Mouse (Mus musculus) lung, embryonic 14.5 days (tissue): ENCODE results near the gene Wiz. TPM values are rescaled to one million over a fixed set of nuclear protein-coding genes. Genes with fewer than 3 reads are reported as not detected.

Experiments used
- ATAC-seq: fragments of 200-750 bp; cut with Nextera tagmentation; 2 replicates; pipeline ENCODE4 v1.8.0; 2017; ENCODE audit warnings: mild to moderate bottlenecking, moderate TSS enrichment, moderate library complexity; ENCODE audit not compliant: insufficient read depth
- DNase-seq: peaks from one replicate; pipeline ENCODE4 v3.0.0-alpha.2; 2015
- H3K27ac ChIP-seq: fragments of 300-500 bp; sonication (generic); 2 replicates; pipeline ENCODE4 v1.5.1; 2014; ENCODE audit warnings: low read depth, mild to moderate bottlenecking, moderate library complexity
- H3K27me3 ChIP-seq: fragments of 300-500 bp; sonication (generic); 2 replicates; pipeline ENCODE4 v1.6.1; 2014; ENCODE audit warnings: low read length, control low read depth; ENCODE audit not compliant: insufficient read depth
- H3K36me3 ChIP-seq: fragments of 300-500 bp; sonication (generic); 2 replicates; pipeline ENCODE4 v1.6.1; 2014; ENCODE audit warnings: control low read depth; ENCODE audit not compliant: insufficient read depth
- H3K4me1 ChIP-seq: fragments of 300-500 bp; sonication (generic); 2 replicates; pipeline ENCODE4 v1.6.1; 2014; ENCODE audit warnings: antibody characterized with exemption, control low read depth; ENCODE audit not compliant: insufficient read depth
- H3K4me2 ChIP-seq: fragments of 300-500 bp; sonication (generic); 2 replicates; pipeline ENCODE4 v1.6.1; 2014; ENCODE audit warnings: mild to moderate bottlenecking
- H3K4me3 ChIP-seq: fragments of 300-500 bp; sonication (generic); 2 replicates; pipeline ENCODE4 v1.5.1; 2014; ENCODE audit warnings: low read depth, low read length
- H3K9ac ChIP-seq: fragments of 300-500 bp; sonication (generic); 2 replicates; pipeline ENCODE4 v1.6.1; 2014
- H3K9me3 ChIP-seq: fragments of 300-500 bp; sonication (generic); 2 replicates; pipeline ENCODE4 v1.6.1; 2016; ENCODE audit warnings: low read depth, low read length, control low read depth
- CTCF ChIP-seq: IDR thresholded peaks from 2 replicates; pipeline ENCODE4 v1.5.1; 2016; ENCODE audit warnings: antibody characterized with exemption, low read depth
- WGBS: fragments of 180-500 bp; shearing (Covaris S2); extraction: QIAGEN DNeasy Blood & Tissue Kit; methylation state at CpG from one replicate; pipeline ENCODE4 v1.1.7; 2014; 5-methylcytosine and 5-hydroxymethylcytosine counted together
- polyA plus RNA-seq: library from polyadenylated mRNA; unstranded; fragments of >200 nt; fragmentation: Nextera tagmentation; extraction: Ambion mirVana; gene quantifications from 2 replicates; pipeline ENCODE4 v1.2.1, GENCODE M21; 2014

Wiz gene
- polyA plus RNA-seq, 1 experiment from 2014 or later, result 48.1 TPM

DNA sequence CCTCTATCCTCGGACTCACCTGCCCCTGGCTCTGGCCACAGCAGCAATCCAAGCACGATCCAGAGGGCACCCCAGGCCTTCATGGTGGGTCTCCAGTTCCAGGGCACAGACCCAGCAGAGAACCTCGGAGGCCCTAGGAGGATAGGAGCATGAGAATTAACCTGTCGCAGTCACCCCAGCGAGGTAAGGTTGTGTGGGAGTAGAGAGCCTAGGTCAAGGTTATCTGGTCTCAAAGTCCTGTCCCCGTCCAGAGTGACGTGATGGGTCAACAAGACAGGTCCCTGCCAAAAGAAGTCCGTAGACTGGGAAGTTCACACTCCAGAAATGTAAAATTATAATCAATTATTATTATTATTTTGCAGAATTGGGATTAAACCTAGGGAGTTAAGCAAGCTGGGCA is 31.5 kb upstream of the Wiz start:
- Histone ChIP-seq H3K9ac (no peak overlapping the region), H3K27me3 (peaks cover 8% of the 10 kb centered on the region), H3K4me2 (no peak overlapping the region), H3K4me3 (no peak overlapping the region), H3K27ac (no peak overlapping the region), H3K36me3 (no peaks in the 10 kb centered on the region), H3K4me1 (no peaks in the 10 kb centered on the region), H3K9me3 (no peaks in the 10 kb centered on the region)
- ATAC-seq, result no peak
- DNase-seq, result no peak
- WGBS, result 75% methylated on average over 8 of the region's 8 CpGs
- no peak for TF ChIP-seq CTCF

DNA sequence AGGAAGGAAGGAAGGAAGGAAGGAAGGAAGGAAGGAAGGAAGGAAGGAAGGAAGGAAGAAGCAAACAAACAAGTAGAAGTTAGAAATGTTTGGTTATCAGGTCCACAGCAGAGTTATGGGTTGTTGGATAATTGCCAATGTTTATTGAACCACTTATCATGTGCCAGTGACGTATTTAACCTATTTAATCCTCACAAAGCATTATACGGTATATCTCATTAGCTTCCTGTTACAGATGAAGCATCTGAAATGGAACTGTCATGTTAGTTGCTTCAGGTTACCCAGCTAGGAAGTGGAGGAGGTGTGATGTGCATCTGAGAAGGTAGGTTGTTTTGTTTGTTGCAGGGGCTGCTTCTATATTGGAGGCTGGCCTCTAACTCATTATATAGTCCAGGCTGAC is 30.8 kb upstream of the Wiz start:
- no peak overlapping the region for H3K4me2 ChIP-seq
- no peak for ATAC-seq
- no peaks in the 10 kb centered on the region for H3K9me3 ChIP-seq
- WGBS, result 28% methylated on average over 2 of the region's 2 CpGs
- peaks cover 16% of the 10 kb centered on the region for H3K27me3 ChIP-seq
- H3K36me3 ChIP-seq, result no peaks in the 10 kb centered on the region
- H3K9ac ChIP-seq, result no peak overlapping the region
- no peak overlapping the region for H3K4me3 ChIP-seq
- TF ChIP-seq CTCF, result no peak
- no peak for DNase-seq
- no peak overlapping the region for H3K27ac ChIP-seq
- no peaks in the 10 kb centered on the region for H3K4me1 ChIP-seq

DNA sequence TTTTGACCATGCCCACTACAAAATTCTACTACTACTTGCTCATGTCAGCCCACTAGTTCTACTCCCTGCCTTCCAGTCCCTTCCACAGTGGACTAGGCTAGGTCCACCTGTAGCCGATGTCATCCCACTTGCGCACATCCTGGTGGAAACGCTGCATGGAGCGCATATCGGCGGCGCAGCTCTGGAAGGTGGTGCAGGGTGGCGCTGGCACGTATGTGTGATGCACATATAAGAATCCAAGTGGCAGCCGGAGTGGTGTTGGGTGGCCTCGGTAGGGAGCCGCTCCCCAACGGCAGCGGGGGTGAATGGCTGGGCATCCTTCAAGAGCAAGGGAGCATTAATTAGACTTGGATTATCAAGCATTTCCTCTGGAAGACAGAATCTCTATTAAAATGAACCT is 27.5 kb upstream of the Wiz start:
- WGBS, result 89% methylated on average over 14 of the region's 14 CpGs
- Histone ChIP-seq H3K4me3 (no peak overlapping the region), H3K27ac (no peak overlapping the region), H3K27me3 (peaks cover 18% of the 10 kb centered on the region), H3K36me3 (no peaks in the 10 kb centered on the region), H3K9me3 (no peaks in the 10 kb centered on the region), H3K9ac (no peak overlapping the region), H3K4me1 (no peaks in the 10 kb centered on the region), H3K4me2 (no peak overlapping the region)
- no peak for TF ChIP-seq CTCF
- DNase-seq (no peak), ATAC-seq (no peak)

DNA sequence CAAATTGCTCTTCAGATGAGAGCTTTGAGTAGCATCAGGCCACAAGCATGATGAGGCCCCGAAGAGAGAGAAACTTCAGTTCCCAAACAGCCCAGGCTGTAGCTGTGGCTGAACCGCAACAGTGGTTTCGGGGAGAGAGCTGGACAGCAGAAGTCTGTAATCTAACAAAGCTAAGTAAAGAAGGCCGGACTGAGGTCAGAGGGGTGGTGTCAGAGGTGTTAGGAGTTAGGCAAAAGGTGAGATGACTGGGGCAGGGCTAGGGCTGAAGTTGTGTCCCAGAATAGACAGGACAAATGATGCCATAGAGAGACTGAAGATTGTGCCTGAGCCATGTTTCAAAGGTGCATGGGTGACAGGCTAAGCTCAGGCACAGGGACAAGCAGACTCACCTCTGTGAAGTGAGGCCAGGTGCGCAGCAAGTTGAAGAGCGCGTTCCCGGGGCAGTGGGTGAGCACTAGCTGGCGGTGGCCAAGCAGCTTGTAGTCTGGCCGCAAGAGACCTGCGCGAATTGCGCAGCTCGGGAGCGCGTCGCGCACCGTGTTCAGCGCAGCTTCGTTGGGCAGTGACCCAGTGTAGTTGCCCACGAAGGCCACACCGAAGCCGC is 26.3 kb upstream of the Wiz start:
- Histone ChIP-seq H3K9ac (no peak overlapping the region), H3K4me3 (no peak overlapping the region), H3K27ac (no peak overlapping the region), H3K9me3 (no peaks in the 10 kb centered on the region), H3K27me3 (peaks cover 18% of the 10 kb centered on the region), H3K4me1 (no peaks in the 10 kb centered on the region), H3K36me3 (no peaks in the 10 kb centered on the region), H3K4me2 (no peak overlapping the region)
- DNase-seq (no peak), ATAC-seq (no peak)
- no peak for TF ChIP-seq CTCF
- 35% methylated on average over 24 of the region's 24 CpGs for WGBS

DNA sequence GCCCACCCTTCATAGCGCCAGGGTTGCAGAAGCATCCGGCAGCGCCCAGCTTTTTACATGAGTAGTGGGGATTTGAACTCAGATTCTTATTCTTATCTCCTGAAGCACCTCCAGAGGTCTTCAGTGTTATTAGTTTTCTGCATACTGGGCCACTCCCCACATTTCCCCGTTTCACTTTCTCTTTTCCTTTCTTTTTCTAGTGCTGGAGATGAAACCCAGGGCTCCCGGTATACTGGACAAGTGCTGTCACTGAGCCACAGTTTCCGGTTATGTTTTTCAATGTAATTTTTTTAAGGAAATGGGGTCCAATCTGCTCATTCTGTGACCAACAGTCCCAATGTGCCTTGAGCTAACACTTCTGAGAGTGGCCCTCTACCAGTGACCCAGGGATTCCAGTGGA is 22.7 kb upstream of the Wiz start:
- WGBS, result 82% methylated on average over 6 of the region's 6 CpGs
- no peak for ATAC-seq

DNA sequence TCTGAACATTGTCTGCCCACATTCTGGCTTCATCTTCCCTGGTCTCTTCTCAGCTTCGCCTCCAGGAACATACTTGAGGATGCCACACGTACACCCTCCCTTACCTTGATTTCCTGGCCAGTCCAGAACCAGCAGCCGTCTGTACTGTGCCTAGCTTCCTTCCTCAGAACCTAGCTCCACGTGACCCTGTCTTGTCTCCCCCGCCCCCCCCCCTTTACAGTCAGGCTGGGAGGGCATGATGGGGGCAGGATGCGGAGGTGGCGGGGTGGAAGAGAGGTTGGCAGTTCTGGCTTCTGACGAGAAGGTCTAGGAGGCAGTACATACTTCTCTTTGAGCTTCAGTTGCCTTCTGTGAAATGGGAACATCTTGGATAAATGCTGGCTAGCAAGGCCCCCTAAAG is 14.2 kb upstream of the Wiz start, which contains the start of gene Rasal3:
Gene Rasal3 (minus strand): TSS at position 167 of the 400 bp plus-strand sequence.
- peaks cover 6% of the 10 kb centered on the region; the same call in 1 of the 2 replicates for H3K27me3 ChIP-seq
- DNase-seq (no peak), ATAC-seq (no peak)
- no peak for TF ChIP-seq CTCF
- no peaks in the 10 kb centered on the region for H3K9me3 ChIP-seq
- H3K27ac ChIP-seq, result no peak within 1 kb of the TSS
- no peaks in the 10 kb centered on the region for H3K4me1 ChIP-seq
- 0 out of 2 replicates have a peak within 1 kb of the TSS, but pooled peaks have one; percentile 7 for H3K4me2 ChIP-seq
- no peak within 1 kb of the TSS for H3K9ac ChIP-seq
- 69% methylated on average over 8 of the region's 8 CpGs for WGBS
- H3K4me3 ChIP-seq, result no peak within 1 kb of the TSS
- H3K36me3 ChIP-seq, result no peaks in the 10 kb centered on the region

More for the DNA sequence above, 22.7 kb upstream of the Wiz start:
- Histone ChIP-seq H3K4me2 (no peak overlapping the region), H3K27me3 (peaks cover 17% of the 10 kb centered on the region), H3K9ac (no peak overlapping the region), H3K4me1 (no peaks in the 10 kb centered on the region), H3K4me3 (no peak overlapping the region), H3K9me3 (no peaks in the 10 kb centered on the region), H3K36me3 (no peaks in the 10 kb centered on the region), H3K27ac (no peak overlapping the region)
- no peak for TF ChIP-seq CTCF
- DNase-seq, result no peak

DNA sequence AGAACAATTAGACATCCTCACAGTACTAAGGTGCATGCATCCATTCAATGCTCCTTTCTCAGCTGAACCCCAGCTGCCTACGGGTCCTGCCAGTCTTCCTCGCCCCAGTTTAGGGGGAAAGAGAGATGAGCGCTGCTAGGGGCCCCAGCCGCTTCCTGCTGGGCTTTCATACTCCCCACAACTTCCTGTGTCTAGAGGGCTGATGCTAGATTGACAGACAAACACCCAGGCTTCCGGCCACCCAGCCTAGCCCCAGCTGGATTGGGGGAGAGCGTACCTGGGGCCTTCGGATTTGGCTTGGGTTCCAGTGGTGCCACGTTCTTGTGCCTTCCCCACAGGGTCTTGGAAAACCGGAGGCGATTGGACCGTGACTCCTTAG is 13.5 kb upstream of the Wiz start:
- no peak overlapping the region for H3K9ac ChIP-seq
- no peak overlapping the region for H3K27ac ChIP-seq
- 74% methylated on average over 11 of the region's 11 CpGs for WGBS
- no peaks in the 10 kb centered on the region for H3K4me1 ChIP-seq
- no peak for TF ChIP-seq CTCF
- no peaks in the 10 kb centered on the region for H3K9me3 ChIP-seq
- no peak overlapping the region for H3K4me3 ChIP-seq
- H3K4me2 ChIP-seq, result no peak overlapping the region
- H3K27me3 ChIP-seq, result peaks cover 12% of the 10 kb centered on the region; the same call in 1 of the 2 replicates
- no peak for ATAC-seq
- no peak for DNase-seq
- no peaks in the 10 kb centered on the region for H3K36me3 ChIP-seq
